Mouse (Mus musculus) heart, embryonic 16.5 days (tissue): ENCODE measurements around the gene Pabpn1. TPM values are rescaled to one million over a fixed set of nuclear protein-coding genes. Genes with fewer than 3 reads are reported as not detected.
"Not testable (repeated sequence)": the region's sequence is repeated elsewhere in the genome, so short reads cannot be mapped to it uniquely, and the experiment has no call there.

Experiments
- ATAC-seq: fragments of 200-750 bp; cut with Nextera tagmentation; replicated peaks from 2 replicates; pipeline ENCODE4 v1.8.0; 2017; ENCODE audit warnings: moderate number of reproducible peaks; ENCODE audit not compliant: insufficient read depth, low FRiP score; ENCODE audit errors: extremely low read depth
- H3K27ac ChIP-seq: fragments of 300-500 bp; sonication (generic); 2 replicates; pipeline ENCODE4 v1.5.1; 2014; ENCODE audit warnings: mild to moderate bottlenecking, low read length, control low read depth, moderate library complexity
- H3K27me3 ChIP-seq: fragments of 300-500 bp; sonication (generic); 2 replicates; pipeline ENCODE4 v1.6.1; 2014; ENCODE audit warnings: low read length, mixed read lengths; ENCODE audit not compliant: control insufficient read depth, insufficient read depth
- H3K36me3 ChIP-seq: fragments of 300-500 bp; sonication (generic); 2 replicates; pipeline ENCODE4 v1.6.1; 2014; ENCODE audit not compliant: control insufficient read depth, insufficient read depth
- H3K4me1 ChIP-seq: fragments of 300-500 bp; sonication (generic); 2 replicates; pipeline ENCODE4 v1.6.1; 2014; ENCODE audit warnings: low read length, mixed read lengths; ENCODE audit not compliant: control insufficient read depth, insufficient read depth
- H3K4me2 ChIP-seq: fragments of 300-500 bp; sonication (generic); 2 replicates; pipeline ENCODE4 v1.6.1; 2014; ENCODE audit warnings: low read depth, mild to moderate bottlenecking, control low read depth, low read length
- H3K4me3 ChIP-seq: fragments of 300-500 bp; sonication (generic); 2 replicates; pipeline ENCODE4 v1.5.1; 2014; ENCODE audit warnings: mild to moderate bottlenecking, control low read depth, low read length
- H3K9ac ChIP-seq: fragments of 300-500 bp; sonication (generic); 2 replicates; pipeline ENCODE4 v1.6.1; 2014; ENCODE audit warnings: low read length, control low read depth
- H3K9me3 ChIP-seq: fragments of 300-500 bp; sonication (generic); replicated peaks from 2 replicates; pipeline ENCODE4 v1.6.1; 2016; ENCODE audit warnings: low read length; ENCODE audit not compliant: control insufficient read depth
- WGBS: fragments of 180-500 bp; shearing (Covaris S2); extraction: QIAGEN DNeasy Blood & Tissue Kit; methylation state at CpG from one replicate; pipeline ENCODE4 v1.1.7; 2014; 5-methylcytosine and 5-hydroxymethylcytosine counted together
- polyA plus RNA-seq: library from polyadenylated mRNA; unstranded; fragments of >200 nt; fragmentation: Nextera tagmentation; extraction: Ambion mirVana; gene quantifications from 2 replicates; pipeline ENCODE4 v1.2.1, GENCODE M21; 2015

Pabpn1 gene
- polyA plus RNA-seq, 1 experiment from 2014 or later: 68.4 TPM

DNA sequence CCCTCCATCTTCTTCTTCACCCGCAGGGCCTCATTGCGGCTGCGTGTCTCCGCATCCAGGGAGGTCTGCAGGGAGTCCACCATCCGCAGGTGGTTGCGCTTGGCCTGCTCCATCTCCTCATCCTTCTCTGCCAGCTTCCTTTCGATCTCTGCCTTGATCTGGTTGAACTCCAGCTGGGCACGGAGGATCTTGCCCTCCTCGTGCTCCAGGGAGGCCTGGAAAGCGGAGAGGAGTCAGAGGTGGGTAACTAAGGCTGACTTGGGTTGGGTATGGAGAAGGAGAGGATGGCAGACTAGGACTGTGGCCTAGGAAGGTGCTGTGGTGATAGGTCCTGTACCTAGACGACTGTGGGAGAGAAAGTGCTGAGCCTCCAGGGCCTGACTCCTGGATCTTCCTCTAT, 54.7 kb downstream of the Pabpn1 start:
- not testable (repeated sequence) for H3K4me3 ChIP-seq, H3K4me1 ChIP-seq, ATAC-seq, H3K9ac ChIP-seq, H3K4me2 ChIP-seq, H3K27me3 ChIP-seq, H3K9me3 ChIP-seq, H3K27ac ChIP-seq
- peaks cover 34% of the 10 kb centered on the region for H3K36me3 ChIP-seq
- 82% methylated on average over 8 of the region's 11 CpGs for WGBS

Other genes starting within 250 kb of the Pabpn1 start
- 42.8 and 49.8 TPM in 2 replicates for gene 1700123O20Rik, start 206.3 kb upstream of the Pabpn1 start, polyA plus RNA-seq
- 69.1 and 73.5 TPM in 2 replicates for gene Acin1, start 205.6 kb upstream of the Pabpn1 start, polyA plus RNA-seq
- 0.17 and 0.18 TPM in 2 replicates for gene Gm29776, start 193.7 kb upstream of the Pabpn1 start, polyA plus RNA-seq
- gene Cebpe, start 180.3 kb upstream of the Pabpn1 start, polyA plus RNA-seq: not detected in 2 replicates
- gene Slc7a8, start 110.6 kb upstream of the Pabpn1 start, polyA plus RNA-seq: 3.2 and 4.0 TPM in 2 replicates
- not detected in 2 replicates for gene Rnf212b, start 78.4 kb upstream of the Pabpn1 start, polyA plus RNA-seq
- gene Homez, start 21.5 kb upstream of the Pabpn1 start, polyA plus RNA-seq: 4.9 and 6.4 TPM in 2 replicates
- gene Ppp1r3e, start 14.9 kb upstream of the Pabpn1 start, polyA plus RNA-seq: 0.59 and 1.4 TPM in 2 replicates
- 3.3 and 4.3 TPM in 2 replicates for gene Bcl2l2, start 9.1 kb upstream of the Pabpn1 start, polyA plus RNA-seq
- not detected in 2 replicates for gene Gm20521, start 9.1 kb upstream of the Pabpn1 start, polyA plus RNA-seq
- 27.2 and 31.9 TPM in 2 replicates for gene Slc22a17, start 20.6 kb downstream of the Pabpn1 start, polyA plus RNA-seq
- 13.4 and 14.4 TPM in 2 replicates for gene Efs, start 33.6 kb downstream of the Pabpn1 start, polyA plus RNA-seq
- not detected in 2 replicates for gene Il25, start 40.2 kb downstream of the Pabpn1 start, polyA plus RNA-seq
- 0.86 and 1.3 TPM in 2 replicates for gene Cmtm5, start 43.8 kb downstream of the Pabpn1 start, polyA plus RNA-seq
- gene Myh6, start 74.4 kb downstream of the Pabpn1 start, polyA plus RNA-seq: 2,302 and 2,585 TPM in 2 replicates
- gene Gm17428, start 84.4 kb downstream of the Pabpn1 start, polyA plus RNA-seq: not detected in 2 replicates
- gene Myh7, start 102.1 kb downstream of the Pabpn1 start, polyA plus RNA-seq: 6,075 and 6,619 TPM in 2 replicates
- gene Ngdn, start 123.0 kb downstream of the Pabpn1 start, polyA plus RNA-seq: 63.3 and 68.1 TPM in 2 replicates
- 2.5 and 3.0 TPM in 2 replicates for gene Zfhx2, start 199.8 kb downstream of the Pabpn1 start, polyA plus RNA-seq
- gene Thtpa, start 202.3 kb downstream of the Pabpn1 start, polyA plus RNA-seq: 16.1 and 16.9 TPM in 2 replicates
- gene Ap1g2, start 214.1 kb downstream of the Pabpn1 start, polyA plus RNA-seq: 10.4 and 14.2 TPM in 2 replicates
- 0.09 and 0.25 TPM in 2 replicates for gene Jph4, start 224.4 kb downstream of the Pabpn1 start, polyA plus RNA-seq